Mouse (Mus musculus) ES-E14 (cell line): ENCODE results near the gene Rnase10. TPM values are rescaled to one million over a fixed set of nuclear protein-coding genes. Genes with fewer than 3 reads are reported as not detected.

Experiments used
- DNase-seq: peaks from one replicate; pipeline ENCODE4 v3.0.0-alpha.2; 2013; ENCODE audit warnings: low read depth, low spot score
- H3K27ac ChIP-seq: 2 replicates; pipeline ENCODE4 v1.5.1; 2012; ENCODE audit warnings: low read depth, mild to moderate bottlenecking, low read length, moderate library complexity, mixed read lengths; ENCODE audit not compliant: poor library complexity, insufficient read depth, severe bottlenecking
- H3K36me3 ChIP-seq: 2 replicates; pipeline ENCODE4 v1.6.1; 2012; ENCODE audit warnings: mild to moderate bottlenecking, low read length, moderate library complexity, mixed read lengths; ENCODE audit not compliant: control insufficient read depth, poor library complexity, insufficient read depth, severe bottlenecking
- H3K4me1 ChIP-seq, 2 experiments: fragments of 150-350 bp in 1 of 2; sonication (generic) in 1 of 2; 2 replicates each; pipeline ENCODE4 v1.6.1; 2012; ENCODE audit warnings: low read length in 2 of 2, mild to moderate bottlenecking in 1 of 2, mixed read lengths in 1 of 2; ENCODE audit not compliant: control insufficient read depth in 2 of 2, insufficient read depth in 2 of 2, poor library complexity in 1 of 2
- H3K4me3 ChIP-seq, 2 experiments: fragments of 150-350 bp in 1 of 2; sonication (generic) in 1 of 2; 2 replicates each; pipeline ENCODE4 v1.5.1; 2012; ENCODE audit warnings: low read length in 2 of 2, low read depth in 1 of 2, mild to moderate bottlenecking in 1 of 2, mixed read lengths in 1 of 2; ENCODE audit not compliant: insufficient read depth in 1 of 2, poor library complexity in 1 of 2, severe bottlenecking in 1 of 2
- H3K9ac ChIP-seq: 2 replicates; pipeline ENCODE4 v1.6.1; 2012; ENCODE audit warnings: low read depth, mild to moderate bottlenecking, low read length, mixed read lengths; ENCODE audit not compliant: poor library complexity, insufficient read depth, severe bottlenecking
- H3K9me3 ChIP-seq: fragments of 150-350 bp; sonication (generic); 2 replicates; pipeline ENCODE4 v1.6.1; 2012; ENCODE audit warnings: low read depth, mild to moderate bottlenecking, low read length; ENCODE audit not compliant: control insufficient read depth, insufficient read depth
- CHD2 ChIP-seq: IDR thresholded peaks from 2 replicates; pipeline ENCODE4 v1.6.1; 2014; ENCODE audit warnings: mild to moderate bottlenecking, low read depth, low read length, inconsistent platforms
- HCFC1 ChIP-seq: IDR thresholded peaks from 2 replicates; pipeline ENCODE4 v1.6.1; 2012; ENCODE audit warnings: low read length, inconsistent platforms, borderline replicate concordance; ENCODE audit not compliant: insufficient read depth
- MAFK ChIP-seq: IDR thresholded peaks from 2 replicates; pipeline ENCODE4 v1.6.1; 2014; ENCODE audit warnings: mild to moderate bottlenecking, low read depth, low read length, inconsistent platforms; ENCODE audit not compliant: insufficient read depth
- ZC3H11A ChIP-seq: IDR thresholded peaks from 2 replicates; pipeline ENCODE4 v1.6.1; 2012; ENCODE audit warnings: low read depth, mild to moderate bottlenecking, inconsistent platforms, low read length, borderline replicate concordance
- ZNF384 ChIP-seq: IDR thresholded peaks from 2 replicates; pipeline ENCODE4 v1.6.1; 2012; ENCODE audit warnings: low read depth, low read length, inconsistent platforms
- in situ Hi-C, 2 experiments: fragments of 600-800 bp; cut with MboI; formaldehyde crosslinking; loops; one replicate each; pipeline ENCODE4 v1.15.1; 2025; ENCODE audit warnings: low sequenced_read_pairs in 2 of 2, inconsistent platforms in 1 of 2; ENCODE audit not compliant: unreplicated experiment in 2 of 2
- total RNA-seq: library from RNA; depleted of rRNA; stranded (reverse); fragments of 300-350 nt; gene quantifications from 2 replicates; pipeline ENCODE4 v1.2.3, GENCODE M21; 2012

The Rnase10 gene
- total RNA-seq, 1 experiment = not detected

GRCm38 (mm10) chr14:51027387-51028155, 20.0 kb downstream of the Rnase10 start:
- Histone ChIP-seq H3K4me3 (no peak overlapping the region), H3K4me1 (no peaks in the 10 kb centered on the region), H3K9ac (no peak overlapping the region), H3K27ac (no peak overlapping the region), H3K9me3 (no peaks in the 10 kb centered on the region), H3K36me3 (no peaks in the 10 kb centered on the region)
- in situ Hi-C loops = no loop called here
- TF ChIP-seq ZNF384 (no peak), ZC3H11A (no peak), CHD2 (no peak), HCFC1 (no peak), MAFK (no peak)
- no peak for DNase-seq

- Histone ChIP-seq H3K4me1 (0 out of 4 replicates have a peak, but pooled peaks cover 0 to 3% of the 10 kb centered on the region in 2 experiments), H3K36me3 (no peaks in the 10 kb centered on the region), H3K9me3 (no peaks in the 10 kb centered on the region), H3K27ac (no peak overlapping the region), H3K9ac (no peak overlapping the region), H3K4me3 (no peak overlapping the region)
- in situ Hi-C loops = no loop called here
- no peak for TF ChIP-seq CHD2
- no peak for TF ChIP-seq MAFK
- no peak for TF ChIP-seq HCFC1
- TF ChIP-seq ZNF384 = no peak
- no peak for TF ChIP-seq ZC3H11A
- DNase-seq = no peak
Measured at GRCm38 (mm10) chr14:51035206-51035605, 27.7 kb downstream of the Rnase10 start.

DNA sequence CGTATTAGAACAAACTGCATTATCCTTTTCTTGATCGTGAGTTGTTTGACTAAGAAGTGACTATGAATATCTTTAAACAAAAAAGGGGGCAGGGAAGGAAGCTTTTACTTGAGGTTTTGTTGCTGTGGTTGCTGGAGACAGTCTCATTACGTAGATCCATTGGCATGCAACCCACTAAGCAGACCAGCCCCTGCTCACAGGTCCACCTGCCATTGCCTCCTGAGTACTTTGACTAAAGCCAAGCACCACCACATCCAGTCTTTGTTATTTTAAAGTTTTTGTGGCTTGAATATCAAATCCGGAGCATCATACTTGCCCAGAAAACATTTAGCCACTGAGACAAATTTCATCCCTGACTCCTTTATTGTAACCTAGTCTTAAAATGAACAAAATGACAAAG, 28.7 kb downstream of the Rnase10 start:
- 0 out of 4 replicates have a peak, but pooled peaks cover 0 to 3% of the 10 kb centered on the region in 2 experiments for H3K4me1 ChIP-seq
- H3K9me3 ChIP-seq = no peaks in the 10 kb centered on the region
- no peak overlapping the region for H3K4me3 ChIP-seq
- TF ChIP-seq ZC3H11A = no peak
- TF ChIP-seq CHD2 = no peak
- no peak for TF ChIP-seq MAFK
- TF ChIP-seq ZNF384 = no peak
- TF ChIP-seq HCFC1 = no peak
- DNase-seq = no peak
- no peak overlapping the region for H3K27ac ChIP-seq
- in situ Hi-C loops = no loop called here
- no peaks in the 10 kb centered on the region for H3K36me3 ChIP-seq
- H3K9ac ChIP-seq = no peak overlapping the region

DNA sequence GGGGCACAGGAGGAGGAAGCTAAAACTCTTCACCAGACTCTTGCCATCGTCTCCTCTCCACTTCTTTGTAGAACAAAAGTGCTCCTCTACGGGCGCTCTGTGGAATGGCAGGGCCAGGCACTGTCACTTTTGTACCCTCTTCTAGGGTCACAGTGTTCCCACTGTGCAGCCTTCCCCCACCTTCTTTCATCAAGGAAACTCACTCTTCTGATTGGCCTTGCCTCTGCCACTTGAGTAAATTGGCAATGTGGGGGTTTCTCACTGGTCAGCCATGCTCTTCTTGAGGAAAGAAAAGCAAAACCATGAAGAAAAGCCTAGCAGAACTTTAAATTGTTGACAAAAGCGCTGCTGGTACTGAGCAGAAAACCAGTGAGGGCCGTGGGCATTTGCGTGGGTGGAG, 34.2 kb downstream of the Rnase10 start, which contains the start of gene Rnase9:
Rnase9 (minus strand) TSS at position 101 of the 400 bp plus-strand sequence.
- H3K36me3 ChIP-seq = no peaks in the 10 kb centered on the region
- in situ Hi-C loops = no loop called here
- H3K4me1 ChIP-seq = 0 out of 4 replicates have a peak, but pooled peaks cover 3 to 4% of the 10 kb centered on the region in 2 experiments
- H3K9ac ChIP-seq = no peak within 1 kb of the TSS
- H3K4me3 ChIP-seq = no peak within 1 kb of the TSS
- no peaks in the 10 kb centered on the region for H3K9me3 ChIP-seq
- no peak for DNase-seq
- no peak for TF ChIP-seq CHD2
- no peak for TF ChIP-seq ZNF384
- TF ChIP-seq HCFC1 = no peak
- no peak for TF ChIP-seq MAFK
- no peak for TF ChIP-seq ZC3H11A
- H3K27ac ChIP-seq = no peak within 1 kb of the TSS
